Mouse (Mus musculus) C2C12 (cell line): Measurements from ENCODE around the gene Ryr3. TPM values are rescaled to one million over a fixed set of nuclear protein-coding genes. Genes with fewer than 3 reads are reported as not detected.
"Not testable (repeated sequence)": the region's sequence is repeated elsewhere in the genome, so short reads cannot be mapped to it uniquely, and the experiment has no call there.

ENCODE experiments used
- H3K27me3 ChIP-seq: one replicate; pipeline ENCODE4 v1.6.1; 2011; ENCODE audit not compliant: control insufficient read depth, insufficient read depth, insufficient read length
- H3K36me3 ChIP-seq: one replicate; pipeline ENCODE4 v1.6.1; 2011; ENCODE audit not compliant: control insufficient read depth, insufficient read depth
- H3K4me3 ChIP-seq: one replicate; pipeline ENCODE4 v1.5.1; 2011; ENCODE audit warnings: mild to moderate bottlenecking, control low read depth; ENCODE audit not compliant: poor library complexity, insufficient read depth, severe bottlenecking
- H3K79me2 ChIP-seq: one replicate; pipeline ENCODE4 v1.6.1; 2011; ENCODE audit not compliant: control insufficient read depth, insufficient read depth
- H3K79me3 ChIP-seq: one replicate; pipeline ENCODE4 v1.6.1; 2011; ENCODE audit warnings: low read depth, control low read depth
- H3ac ChIP-seq: one replicate; pipeline ENCODE3; 2011; ENCODE audit warnings: low read depth; ENCODE audit not compliant: control insufficient read depth, insufficient read length
- CEBPB ChIP-seq: IDR thresholded peaks from one replicate; pipeline ENCODE4 v1.6.1; 2011; ENCODE audit warnings: low read depth, mild to moderate bottlenecking, control low read depth, moderate library complexity
- CTCF ChIP-seq: IDR thresholded peaks from one replicate; pipeline ENCODE4 v1.5.1; 2011; ENCODE audit not compliant: control insufficient read depth, insufficient read depth, insufficient read length
- FOSL1 ChIP-seq: IDR thresholded peaks from one replicate; pipeline ENCODE4 v1.8.0; 2011; ENCODE audit warnings: mild to moderate bottlenecking, low read length; ENCODE audit not compliant: poor library complexity, insufficient read depth, severe bottlenecking
- MAX ChIP-seq: IDR thresholded peaks from one replicate; pipeline ENCODE4 v1.6.1; 2011; ENCODE audit warnings: mild to moderate bottlenecking, control low read depth
- MYOD1 ChIP-seq: IDR thresholded peaks from one replicate; pipeline ENCODE4 v1.6.1; 2011; ENCODE audit warnings: low read depth; ENCODE audit not compliant: control insufficient read depth, insufficient read length
- MYOG ChIP-seq: IDR thresholded peaks from one replicate; pipeline ENCODE4 v1.6.1; 2011; ENCODE audit not compliant: control insufficient read depth, insufficient read length; ENCODE audit errors: extremely low read depth
- USF1 ChIP-seq: IDR thresholded peaks from one replicate; pipeline ENCODE4 v1.6.1; 2011; ENCODE audit warnings: low read depth, mild to moderate bottlenecking, control low read depth, moderate library complexity
- polyA plus RNA-seq: library from polyadenylated mRNA; unstranded; fragments of >200 nt; fragmentation: generic; extraction: Trizol; gene quantifications from one replicate; pipeline ENCODE4 v1.2.1, GENCODE M21; 2012; ENCODE audit warnings: missing spikeins

The Ryr3 gene
- polyA plus RNA-seq, 1 experiment: 1.6 TPM

DNA sequence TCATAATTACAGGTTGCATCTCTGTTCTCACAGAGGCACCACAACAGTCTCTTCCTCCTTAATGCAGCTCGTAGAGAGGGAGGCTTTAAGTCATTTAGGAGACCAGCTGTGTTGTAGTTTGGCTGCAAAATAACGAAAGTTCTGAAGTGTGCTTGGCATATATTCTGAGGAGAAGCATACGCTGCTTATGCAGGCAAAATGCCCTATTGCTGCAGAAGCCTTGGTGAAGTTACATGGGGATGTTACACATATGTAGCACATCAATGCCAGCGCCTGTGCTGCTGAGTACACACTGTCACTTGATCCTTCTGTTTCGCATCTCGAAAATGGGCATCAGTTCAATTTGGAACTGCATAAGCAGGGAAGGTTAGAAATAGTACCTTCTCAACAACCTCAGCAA is 112.3 kb downstream of the Ryr3 start:
- Histone ChIP-seq H3K36me3 (no peaks in the 10 kb centered on the region), H3K4me3 (no peak overlapping the region), H3K79me3 (no peaks in the 10 kb centered on the region), H3K79me2 (no peaks in the 10 kb centered on the region), H3K27me3 (no peaks in the 10 kb centered on the region), H3ac (no peak overlapping the region)
- no peak for TF ChIP-seq FOSL1
- no peak for TF ChIP-seq CEBPB

DNA sequence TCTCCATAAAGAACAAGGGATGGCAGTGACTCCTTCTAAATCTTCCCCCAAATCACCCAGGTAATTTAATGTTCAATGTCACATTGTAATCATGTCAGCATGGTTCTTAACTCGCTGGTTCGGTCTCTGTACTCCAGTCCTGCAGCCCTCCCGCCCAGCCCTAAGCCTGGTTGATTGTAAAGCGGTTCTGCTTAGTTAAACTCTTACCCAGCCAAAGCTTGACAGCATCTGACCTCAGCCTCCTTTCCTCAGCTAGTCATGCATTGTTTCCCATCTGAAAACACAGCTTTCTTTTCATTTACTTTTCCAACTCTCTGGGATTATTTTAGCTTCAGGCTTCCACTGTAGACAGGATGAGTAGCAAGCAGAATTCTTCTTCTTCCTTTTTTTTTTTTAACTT is 121.7 kb downstream of the Ryr3 start:
- Histone ChIP-seq H3K79me2 (no peaks in the 10 kb centered on the region), H3K79me3 (no peaks in the 10 kb centered on the region), H3K4me3 (no peak overlapping the region), H3K27me3 (no peaks in the 10 kb centered on the region), H3ac (no peak overlapping the region), H3K36me3 (no peaks in the 10 kb centered on the region)
- no peak for TF ChIP-seq MAX
- TF ChIP-seq FOSL1: no peak
- TF ChIP-seq CEBPB: no peak
- no peak for TF ChIP-seq USF1
- no peak for TF ChIP-seq MYOD1
- no peak for TF ChIP-seq CTCF
- TF ChIP-seq MYOG: no peak

DNA sequence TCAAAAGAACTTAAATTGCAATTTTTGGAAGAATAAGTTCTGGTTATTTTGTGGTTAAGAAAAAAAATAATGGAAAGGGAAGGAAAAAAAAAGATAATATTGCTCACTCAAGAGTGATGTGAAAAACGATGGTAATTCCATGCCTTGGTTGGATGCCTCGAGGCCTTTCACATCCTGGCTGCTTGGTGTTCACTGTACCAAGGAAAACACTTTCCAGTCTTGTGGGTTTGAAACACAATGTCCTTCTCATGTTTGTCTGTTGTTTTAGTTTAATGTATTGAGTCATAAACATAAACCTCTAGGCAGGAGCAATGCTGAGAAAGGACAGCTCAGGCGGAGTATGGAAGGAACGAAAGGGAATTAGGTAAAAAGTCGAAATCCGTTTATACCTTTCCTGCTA is 122.8 kb downstream of the Ryr3 start:
- H3K36me3 ChIP-seq: no peaks in the 10 kb centered on the region
- H3K27me3 ChIP-seq: no peaks in the 10 kb centered on the region
- no peak overlapping the region for H3ac ChIP-seq
- TF ChIP-seq USF1 (no peak), MYOG (no peak), MYOD1 (no peak), FOSL1 (no peak), MAX (no peak), CEBPB (no peak), CTCF (no peak)
- H3K79me3 ChIP-seq: no peaks in the 10 kb centered on the region
- no peaks in the 10 kb centered on the region for H3K79me2 ChIP-seq
- no peak overlapping the region for H3K4me3 ChIP-seq

DNA sequence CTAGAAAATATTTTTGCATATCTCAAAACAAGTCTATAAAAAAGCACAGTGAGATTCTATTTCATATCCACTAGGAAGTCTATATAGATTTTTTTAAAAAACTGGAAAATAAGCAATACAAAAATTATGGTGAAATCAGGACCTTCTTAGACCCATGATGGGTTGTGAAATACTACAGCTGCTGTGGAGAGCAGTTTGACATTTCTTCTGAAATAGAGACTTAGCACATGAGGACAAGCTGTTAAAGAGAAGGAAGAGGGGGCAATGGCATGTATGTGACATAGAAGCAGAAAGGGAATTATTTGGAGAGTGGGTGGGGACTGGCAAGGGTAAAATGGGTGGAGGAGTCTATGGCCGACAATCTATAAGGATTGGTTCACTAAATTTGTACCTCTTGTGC is 124.1 kb downstream of the Ryr3 start:
- Histone ChIP-seq H3K4me3 (no peak overlapping the region), H3ac (no peak overlapping the region)
- TF ChIP-seq CTCF: no peak
- TF ChIP-seq MAX: no peak
- no peak for TF ChIP-seq CEBPB
- no peak for TF ChIP-seq MYOD1

GRCm38 (mm10) chr2:113091316-113091715 is 125.6 kb downstream of the Ryr3 start:
- H3K4me3 ChIP-seq, H3K36me3 ChIP-seq, H3K79me3 ChIP-seq, H3K27me3 ChIP-seq, H3K79me2 ChIP-seq, H3ac ChIP-seq: not testable (repeated sequence)

More for the DNA sequence above, 124.1 kb downstream of the Ryr3 start:
- Histone ChIP-seq H3K36me3 (no peaks in the 10 kb centered on the region), H3K79me2 (no peaks in the 10 kb centered on the region), H3K27me3 (no peaks in the 10 kb centered on the region), H3K79me3 (no peaks in the 10 kb centered on the region)

GRCm38 (mm10) chr2:113076396-113076795 is 140.5 kb downstream of the Ryr3 start:
- H3K27me3 ChIP-seq: no peaks in the 10 kb centered on the region
- no peaks in the 10 kb centered on the region for H3K36me3 ChIP-seq
- H3K4me3 ChIP-seq: no peak overlapping the region
- no peaks in the 10 kb centered on the region for H3K79me2 ChIP-seq
- no peaks in the 10 kb centered on the region for H3K79me3 ChIP-seq
- TF ChIP-seq MAX (no peak), USF1 (no peak), CEBPB (no peak), CTCF (no peak), MYOG (no peak), FOSL1 (no peak), MYOD1 (no peak)
- H3ac ChIP-seq: no peak overlapping the region

DNA sequence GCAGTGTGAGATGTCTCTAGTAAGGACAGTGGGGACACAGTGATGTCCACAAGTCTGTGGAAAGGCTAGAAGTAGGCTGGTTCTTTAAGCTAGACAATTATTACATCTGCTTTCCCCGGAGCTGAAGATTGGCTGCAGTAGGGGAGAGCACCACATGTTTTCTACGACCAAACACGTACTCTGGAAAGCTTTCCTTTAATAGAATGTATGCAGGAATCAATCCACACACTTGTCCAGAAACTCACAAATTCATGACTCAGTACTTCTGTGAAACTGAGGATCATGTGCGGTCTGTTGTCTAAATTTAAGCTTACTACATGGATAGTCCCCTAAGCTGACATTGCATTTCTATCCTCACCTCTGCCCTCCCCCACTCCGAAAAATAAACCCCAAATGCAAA is 157.5 kb downstream of the Ryr3 start:
- Histone ChIP-seq H3K36me3 (no peaks in the 10 kb centered on the region), H3K79me2 (no peaks in the 10 kb centered on the region), H3K27me3 (no peaks in the 10 kb centered on the region), H3K4me3 (no peak overlapping the region), H3K79me3 (no peaks in the 10 kb centered on the region), H3ac (no peak overlapping the region)
- TF ChIP-seq CTCF: no peak
- no peak for TF ChIP-seq MYOD1
